Mouse (Mus musculus) retina, postnatal 7 days (tissue): ENCODE measurements around the gene Selenon.

ENCODE experiments used
- DNase-seq: peaks from one replicate; pipeline ENCODE4 v3.0.0-alpha.2; 2012; ENCODE audit warnings: low read depth, low spot score

Gene Selenon

DNA sequence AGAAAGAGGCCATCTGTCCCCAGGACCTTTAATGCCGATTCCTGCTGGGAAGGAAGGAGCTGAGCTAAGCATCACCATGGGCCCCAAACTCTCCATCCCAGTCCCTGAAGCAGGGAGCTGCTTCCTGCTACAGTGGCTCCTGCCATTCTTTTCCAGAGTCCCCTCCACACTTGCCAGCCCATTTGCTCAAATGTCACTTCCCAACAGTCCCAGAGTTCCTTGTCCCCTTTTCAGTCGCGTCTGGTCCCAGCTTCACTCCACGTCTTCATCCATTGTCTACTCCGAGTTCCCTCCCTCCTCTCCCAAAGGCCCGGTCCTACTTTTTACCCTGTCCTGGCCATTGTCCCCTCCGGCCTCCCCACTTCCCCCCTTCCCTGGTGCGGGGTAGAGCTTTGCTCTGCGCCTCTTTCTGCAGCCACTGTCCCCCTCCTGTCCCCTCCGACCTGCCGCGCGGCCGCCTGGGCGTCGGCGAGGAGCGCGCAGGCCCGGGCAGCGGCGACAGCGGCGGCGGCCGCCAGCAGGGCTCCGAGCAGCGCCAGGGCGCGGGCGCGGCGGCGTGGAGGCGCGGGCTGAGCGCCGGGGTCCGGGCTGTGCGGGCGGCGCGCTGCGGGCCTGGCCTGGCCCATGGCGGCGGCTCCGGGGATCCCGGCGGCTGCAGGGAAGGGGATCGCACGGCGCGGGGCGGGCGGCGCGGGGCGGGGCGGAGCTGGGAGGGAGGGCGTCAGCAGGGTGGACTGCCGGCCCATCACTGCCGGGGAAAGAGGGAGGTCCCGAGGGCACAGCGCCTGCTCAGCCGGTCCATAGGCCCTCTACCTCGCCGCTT is at the start of gene Selenon:
Gene Selenon, minus strand, starts transcription at position 673 of the 823 bp plus-strand sequence.
- no peak for DNase-seq

DNA sequence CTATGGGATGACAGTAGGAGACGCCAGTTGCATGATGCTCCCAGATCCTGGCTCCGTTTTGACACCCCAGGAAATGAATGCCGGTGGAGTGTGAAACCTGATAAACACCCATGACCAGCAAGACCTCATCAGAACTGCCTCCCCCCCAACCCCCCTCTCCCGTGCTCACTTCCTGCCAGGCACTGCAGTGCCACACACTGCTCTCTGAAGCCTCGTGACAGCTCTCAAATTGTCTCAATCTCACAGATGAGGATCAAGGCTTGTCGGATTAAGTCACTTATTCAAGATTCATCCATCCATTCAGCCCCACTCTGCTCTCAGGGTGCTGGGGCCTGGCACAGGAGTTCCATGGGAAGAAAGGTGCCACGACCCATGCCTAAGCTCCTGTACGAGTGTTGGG is 49.4 kb upstream of the Selenon start:
- no peak for DNase-seq

DNA sequence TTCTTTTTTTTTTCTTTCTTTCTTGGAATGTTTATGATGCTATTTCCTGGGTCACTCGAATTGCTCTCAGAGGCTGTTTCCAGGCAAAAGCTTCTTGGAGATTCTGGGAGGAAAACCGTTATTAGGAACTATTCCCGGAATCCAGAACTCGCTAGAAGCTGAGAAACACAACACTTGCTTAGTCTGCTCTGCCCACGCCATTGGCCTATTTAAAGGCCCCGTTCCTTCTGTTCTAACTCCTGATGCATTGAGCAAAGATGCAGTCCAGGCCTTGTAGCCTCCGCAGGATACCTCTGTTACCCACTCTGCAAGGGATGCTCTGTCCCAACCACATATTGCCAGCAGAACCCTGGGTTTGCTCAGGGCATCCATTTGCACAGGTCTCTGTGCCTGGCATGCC is 48.8 kb upstream of the Selenon start:
- no peak for DNase-seq

DNA sequence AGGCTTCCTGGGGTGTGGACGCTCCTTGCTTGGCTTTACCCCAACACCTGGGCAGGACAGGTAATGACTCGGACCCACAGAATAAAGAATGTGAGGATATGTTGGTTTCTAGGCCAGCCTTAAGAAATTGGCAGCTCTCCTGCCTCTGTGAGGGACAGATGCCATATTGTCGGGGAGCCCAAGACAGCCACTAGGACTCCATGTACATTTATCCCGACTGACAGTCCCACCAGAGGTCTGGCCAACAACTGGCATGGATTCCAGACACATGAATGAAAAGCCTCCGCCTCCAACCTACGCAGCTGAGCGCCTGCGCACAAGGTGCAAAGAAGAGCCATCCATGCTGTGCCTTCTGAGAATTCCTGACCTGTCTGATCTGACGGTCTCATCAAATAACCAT is 48.1 kb upstream of the Selenon start:
- DNase-seq, result no peak

GRCm38 (mm10) chr4:134596816-134597692 is 45.1 kb upstream of the Selenon start:
- DNase-seq, result no peak

DNA sequence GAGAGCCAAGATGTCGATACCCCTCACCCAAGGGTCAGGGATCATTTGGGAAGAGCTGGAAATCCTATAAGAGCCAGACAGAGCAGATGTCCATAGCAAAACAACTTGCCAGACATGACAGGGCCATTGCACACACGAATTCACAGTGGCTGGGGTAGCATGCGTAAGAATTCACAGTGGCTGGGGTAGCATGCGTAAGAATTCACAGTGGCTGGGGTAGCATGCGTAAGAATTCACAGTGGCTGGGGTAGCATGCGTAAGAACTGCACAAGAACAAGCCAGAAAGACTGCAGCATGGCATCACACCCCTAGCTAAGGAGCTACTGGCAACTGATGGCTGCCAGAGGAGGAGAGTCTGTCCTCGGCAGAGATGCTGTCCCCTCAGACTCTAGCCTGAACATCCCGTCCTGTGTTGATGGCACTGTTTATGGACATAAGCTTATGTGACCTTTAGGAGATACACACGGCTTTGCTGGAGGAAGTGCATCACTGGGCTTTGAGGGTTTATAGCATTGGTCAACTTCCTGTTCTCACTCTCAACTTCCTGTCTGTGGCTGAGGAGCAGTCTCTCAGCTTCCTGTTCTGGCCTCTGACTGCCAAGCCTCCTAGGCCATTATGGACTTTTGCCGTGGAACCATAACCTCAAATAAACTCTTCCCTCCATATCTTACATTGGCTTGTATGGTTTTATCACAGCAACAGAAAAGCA is 42.9 kb upstream of the Selenon start:
- no peak for DNase-seq

GRCm38 (mm10) chr4:134592442-134592841 is 40.5 kb upstream of the Selenon start:
- no peak for DNase-seq

- DNase-seq, result no peak
Measured at GRCm38 (mm10) chr4:134591506-134592061, 39.6 kb upstream of the Selenon start.

GRCm38 (mm10) chr4:134590227-134590926 is 38.4 kb upstream of the Selenon start:
- no peak for DNase-seq

- no peak for DNase-seq
Measured at GRCm38 (mm10) chr4:134589786-134590185, 37.8 kb upstream of the Selenon start.

DNA sequence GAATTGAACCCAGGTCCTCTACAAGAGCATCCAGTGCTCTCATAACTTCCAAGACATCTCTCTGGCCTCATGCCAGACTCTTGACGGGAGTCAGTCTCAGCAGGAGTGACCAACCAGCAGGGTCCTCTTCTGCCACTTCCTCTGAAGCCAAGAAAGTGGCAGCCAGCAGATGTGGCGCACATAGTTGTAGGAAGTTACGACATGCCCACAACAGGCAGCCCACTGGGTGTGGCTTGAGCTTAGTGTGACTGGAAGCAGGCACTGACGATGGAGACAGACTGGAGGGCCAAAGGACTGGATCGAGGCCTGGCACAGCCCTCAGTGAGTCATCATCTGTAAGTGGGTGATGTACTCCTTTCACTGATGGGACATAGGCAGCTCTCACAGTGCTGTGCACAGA is 37.0 kb upstream of the Selenon start:
- no peak for DNase-seq

DNA sequence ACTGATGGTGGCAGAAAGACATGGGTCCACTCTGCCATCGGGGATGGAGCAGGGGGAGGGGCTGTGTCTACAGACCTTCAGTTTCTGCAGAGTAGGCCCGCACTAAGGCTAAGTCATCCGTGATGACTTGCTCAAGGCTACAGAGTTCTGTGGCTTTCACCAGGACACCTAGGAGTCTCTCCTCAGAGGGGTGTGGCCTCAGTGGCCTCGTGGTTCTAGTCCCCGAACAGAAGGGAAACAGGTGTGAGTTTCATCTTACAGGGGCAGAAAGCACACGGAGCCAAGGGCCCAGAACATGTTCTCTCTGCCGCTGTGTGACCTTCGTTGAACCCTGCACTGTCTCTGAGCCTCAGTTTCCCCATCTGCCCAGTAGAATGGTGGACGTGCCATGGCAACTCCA is 36.3 kb upstream of the Selenon start:
- DNase-seq, result no peak

GRCm38 (mm10) chr4:134587636-134588197 is 35.8 kb upstream of the Selenon start:
- no peak for DNase-seq

- no peak for DNase-seq
Measured at GRCm38 (mm10) chr4:134586631-134587030, 34.7 kb upstream of the Selenon start.

DNA sequence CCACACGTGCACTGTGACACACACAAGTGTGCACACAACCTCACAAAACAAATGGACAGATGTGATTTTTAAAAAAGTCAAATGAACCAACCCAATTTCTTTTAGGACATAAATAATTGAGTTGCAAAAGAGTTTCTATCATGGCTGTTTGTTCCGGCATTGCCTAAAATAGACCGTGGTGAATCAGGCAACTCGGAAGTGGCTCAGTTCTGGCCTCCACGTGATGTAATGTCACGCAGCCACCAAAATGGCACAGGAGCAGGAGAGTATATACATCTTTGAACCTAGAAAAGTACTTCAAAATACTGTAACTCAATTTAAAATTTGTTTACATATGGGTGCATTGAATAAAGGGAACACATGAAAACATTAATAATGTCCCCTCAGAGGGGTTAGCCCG is 34.2 kb upstream of the Selenon start:
- no peak for DNase-seq

GRCm38 (mm10) chr4:134583513-134583912 is 31.5 kb upstream of the Selenon start:
- no peak for DNase-seq

GRCm38 (mm10) chr4:134581365-134581764 is 29.4 kb upstream of the Selenon start:
- no peak for DNase-seq

DNA sequence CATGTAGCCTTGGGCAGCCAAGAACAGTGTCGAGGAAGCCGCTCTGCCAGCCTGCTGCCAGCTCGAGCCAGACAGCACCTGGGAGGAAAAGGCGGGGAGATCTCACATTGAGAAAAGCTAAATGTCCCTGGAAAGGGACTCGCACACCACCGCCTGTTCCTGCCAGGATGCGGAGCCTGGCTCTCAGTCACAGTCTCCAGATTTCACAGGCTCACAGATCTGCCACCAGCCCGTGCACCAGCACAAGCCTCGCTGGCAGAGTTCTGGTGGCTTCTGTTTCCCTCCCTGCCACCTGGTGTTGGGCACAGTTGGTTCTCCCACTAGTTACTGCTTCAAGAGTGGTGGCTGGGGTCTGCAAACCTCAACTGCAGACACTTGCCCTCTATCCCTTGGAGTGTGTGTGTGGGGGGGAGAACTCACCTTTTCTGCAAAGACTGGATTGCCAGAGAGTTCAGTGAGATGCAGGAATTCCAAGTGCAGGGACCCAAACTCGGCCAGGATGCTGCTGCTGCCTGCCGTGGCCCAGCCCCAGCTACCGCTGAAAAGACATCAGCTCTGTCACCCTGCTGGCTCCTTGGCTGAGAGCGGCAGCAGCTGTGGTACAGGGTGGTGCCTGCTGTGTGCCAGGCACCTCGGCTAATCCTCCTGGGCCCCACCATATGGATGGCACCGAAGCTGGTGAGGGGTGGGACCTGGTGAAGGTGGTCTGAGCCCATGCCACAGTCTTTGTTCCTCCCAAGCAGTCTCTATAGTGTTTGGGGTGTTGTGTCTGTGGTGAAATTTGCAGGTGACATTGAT is 28.6 kb upstream of the Selenon start:
- no peak for DNase-seq

- no peak for DNase-seq
Measured at GRCm38 (mm10) chr4:134579620-134580019, 27.7 kb upstream of the Selenon start.

DNA sequence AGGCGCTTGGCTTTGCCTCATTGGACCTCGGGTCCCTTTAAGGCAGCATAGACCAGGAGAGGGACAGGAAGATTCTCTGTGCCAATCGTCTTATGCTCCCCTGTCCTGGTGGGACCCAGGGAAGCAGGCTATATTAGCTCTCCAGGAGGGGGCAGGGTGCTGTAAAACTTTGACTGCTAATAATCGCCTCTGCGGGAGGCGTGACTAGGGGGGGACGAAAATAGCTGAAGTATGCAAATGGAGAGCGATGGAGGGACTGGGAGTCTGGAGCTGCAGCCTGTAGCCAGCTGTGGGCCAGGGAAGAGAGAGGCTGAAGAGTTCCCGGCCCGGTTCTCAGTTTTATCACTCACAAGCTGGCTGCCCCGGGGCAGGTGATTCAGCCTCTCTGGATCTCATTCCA is 27.2 kb upstream of the Selenon start:
- DNase-seq, result no peak
